Mouse (Mus musculus) neural tube, embryonic 11.5 days (tissue): Measurements from ENCODE around the gene Slc6a4. TPM values are rescaled to one million over a fixed set of nuclear protein-coding genes. Genes with fewer than 3 reads are reported as not detected.

Source experiments
- ATAC-seq: fragments of 200-750 bp; cut with Nextera tagmentation; 2 replicates; pipeline ENCODE4 v1.8.0; 2017; ENCODE audit warnings: moderate number of reproducible peaks, mild to moderate bottlenecking, moderate TSS enrichment, moderate library complexity; ENCODE audit not compliant: insufficient read depth, low FRiP score, low TSS enrichment
- DNase-seq: peaks from one replicate; pipeline ENCODE4 v3.0.0-alpha.2; 2015; ENCODE audit warnings: low spot score
- H3K27ac ChIP-seq: fragments of 300-500 bp; sonication (generic); 2 replicates; pipeline ENCODE4 v1.5.1; 2014; ENCODE audit warnings: low read depth, mild to moderate bottlenecking, low read length
- H3K27me3 ChIP-seq: fragments of 300-500 bp; sonication (generic); 2 replicates; pipeline ENCODE4 v1.6.1; 2014; ENCODE audit warnings: mild to moderate bottlenecking, low read length, mixed read lengths; ENCODE audit not compliant: control insufficient read depth, insufficient read depth
- H3K36me3 ChIP-seq: fragments of 300-500 bp; sonication (generic); 2 replicates; pipeline ENCODE4 v1.6.1; 2014; ENCODE audit warnings: mild to moderate bottlenecking, low read length, moderate library complexity, mixed read lengths; ENCODE audit not compliant: control insufficient read depth, insufficient read depth
- H3K4me1 ChIP-seq: fragments of 300-500 bp; sonication (generic); 2 replicates; pipeline ENCODE4 v1.6.1; 2014; ENCODE audit warnings: low read length, mixed read lengths; ENCODE audit not compliant: control insufficient read depth, insufficient read depth
- H3K4me2 ChIP-seq: fragments of 300-500 bp; sonication (generic); 2 replicates; pipeline ENCODE4 v1.6.1; 2014; ENCODE audit warnings: low read depth, mild to moderate bottlenecking, moderate library complexity
- H3K4me3 ChIP-seq: fragments of 300-500 bp; sonication (generic); 2 replicates; pipeline ENCODE4 v1.5.1; 2014; ENCODE audit warnings: low read depth, low read length
- H3K9ac ChIP-seq: fragments of 300-500 bp; sonication (generic); 2 replicates; pipeline ENCODE4 v1.6.1; 2014; ENCODE audit warnings: mild to moderate bottlenecking, low read length
- H3K9me3 ChIP-seq: fragments of 300-500 bp; sonication (generic); 2 replicates; pipeline ENCODE4 v1.6.1; 2016; ENCODE audit warnings: low read length; ENCODE audit not compliant: control insufficient read depth
- WGBS: fragments of 180-500 bp; shearing (Covaris S2); extraction: QIAGEN DNeasy Blood & Tissue Kit; methylation state at CpG from one replicate; pipeline ENCODE4 v1.1.7; 2014; 5-methylcytosine and 5-hydroxymethylcytosine counted together
- polyA plus RNA-seq: library from polyadenylated mRNA; unstranded; fragments of >200 nt; fragmentation: Nextera tagmentation; extraction: Ambion mirVana; gene quantifications from 2 replicates; pipeline ENCODE4 v1.2.1, GENCODE M21; 2014

Slc6a4 gene
- polyA plus RNA-seq: 0.47 and 1.5 TPM in 2 replicates

GRCm38 (mm10) chr11:76997916-76998704 is at the start of gene Slc6a4:
Slc6a4 (plus strand) TSS chr11:76998603.
- under 1% methylated on average over 51 of the region's 52 CpGs for WGBS
- Histone ChIP-seq H3K9ac (peak within 1 kb of the TSS; percentile 44), H3K4me1 (peaks cover 8% of the 10 kb centered on the region; the same call in 1 of the 2 replicates), H3K4me3 (peak within 1 kb of the TSS; percentile 39), H3K27ac (no peak within 1 kb of the TSS), H3K9me3 (no peaks in the 10 kb centered on the region), H3K27me3 (peaks cover 36% of the 10 kb centered on the region), H3K4me2 (peak within 1 kb of the TSS; percentile 81), H3K36me3 (no peaks in the 10 kb centered on the region)
- DNase-seq: peak; percentile 63
- no peak for ATAC-seq

DNA sequence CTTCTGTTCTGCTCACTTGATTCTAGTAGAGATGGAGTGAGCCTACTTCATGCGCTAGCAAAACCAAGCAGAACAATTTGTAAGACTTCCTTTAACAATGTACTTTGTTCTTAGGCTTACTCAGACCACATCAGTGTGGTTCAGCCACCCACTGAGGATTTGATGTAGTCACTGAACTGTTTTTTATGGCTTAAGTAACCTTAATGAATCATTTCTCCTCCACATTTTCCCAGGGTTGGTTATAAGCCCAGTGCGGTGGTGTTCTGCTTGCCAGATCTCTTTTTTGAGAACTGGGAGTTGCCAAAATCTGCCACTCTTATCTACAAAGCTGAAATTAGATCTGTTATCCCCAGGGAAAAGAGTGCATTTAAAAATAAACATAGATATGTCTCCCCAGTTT is 44.9 kb upstream of the Slc6a4 start:
- WGBS: 96% methylated on average over 2 of the region's 2 CpGs
- no peak for DNase-seq
- no peak overlapping the region for H3K9ac ChIP-seq
- ATAC-seq: no peak
- H3K36me3 ChIP-seq: peaks cover 10% of the 10 kb centered on the region; the same call in 1 of the 2 replicates
- H3K4me1 ChIP-seq: no peaks in the 10 kb centered on the region
- no peak overlapping the region for H3K4me2 ChIP-seq
- no peaks in the 10 kb centered on the region for H3K27me3 ChIP-seq
- H3K9me3 ChIP-seq: no peaks in the 10 kb centered on the region
- no peak overlapping the region for H3K27ac ChIP-seq
- no peak overlapping the region for H3K4me3 ChIP-seq

GRCm38 (mm10) chr11:76965703-76966102 is 32.7 kb upstream of the Slc6a4 start:
- no peak overlapping the region for H3K4me2 ChIP-seq
- H3K9me3 ChIP-seq: no peaks in the 10 kb centered on the region
- no peak for ATAC-seq
- no peak for DNase-seq
- peaks cover 6% of the 10 kb centered on the region for H3K36me3 ChIP-seq
- no peak overlapping the region for H3K4me3 ChIP-seq
- no peaks in the 10 kb centered on the region for H3K27me3 ChIP-seq
- 94% methylated on average over 3 of the region's 3 CpGs for WGBS
- no peaks in the 10 kb centered on the region for H3K4me1 ChIP-seq
- no peak overlapping the region for H3K9ac ChIP-seq
- no peak overlapping the region for H3K27ac ChIP-seq

DNA sequence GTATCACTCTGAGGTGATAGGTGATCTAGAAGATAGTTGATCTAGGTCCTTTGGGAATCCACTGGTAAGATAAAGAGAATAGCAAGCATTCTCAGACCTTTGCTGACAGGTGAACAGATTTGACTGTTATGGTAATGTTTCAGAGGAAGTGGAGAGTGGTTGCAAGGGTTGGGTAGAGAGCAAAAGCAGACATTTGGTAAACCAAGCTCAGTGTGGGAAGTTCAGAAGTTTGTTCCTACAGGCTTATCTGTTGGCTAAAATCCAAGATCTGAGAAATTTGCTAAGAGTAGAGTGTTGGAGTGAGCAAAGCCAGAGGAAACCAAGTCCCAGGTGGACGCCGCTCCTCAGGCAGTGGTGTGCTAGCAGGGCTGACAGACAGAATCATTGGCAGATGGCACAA is 28.1 kb upstream of the Slc6a4 start:
- Histone ChIP-seq H3K9ac (no peak overlapping the region), H3K4me2 (no peak overlapping the region), H3K4me1 (no peaks in the 10 kb centered on the region), H3K27ac (no peak overlapping the region), H3K27me3 (no peaks in the 10 kb centered on the region), H3K36me3 (peaks cover 9% of the 10 kb centered on the region), H3K4me3 (no peak overlapping the region), H3K9me3 (no peaks in the 10 kb centered on the region)
- ATAC-seq (no peak), DNase-seq (no peak)
- WGBS: 90% methylated on average over 2 of the region's 2 CpGs

DNA sequence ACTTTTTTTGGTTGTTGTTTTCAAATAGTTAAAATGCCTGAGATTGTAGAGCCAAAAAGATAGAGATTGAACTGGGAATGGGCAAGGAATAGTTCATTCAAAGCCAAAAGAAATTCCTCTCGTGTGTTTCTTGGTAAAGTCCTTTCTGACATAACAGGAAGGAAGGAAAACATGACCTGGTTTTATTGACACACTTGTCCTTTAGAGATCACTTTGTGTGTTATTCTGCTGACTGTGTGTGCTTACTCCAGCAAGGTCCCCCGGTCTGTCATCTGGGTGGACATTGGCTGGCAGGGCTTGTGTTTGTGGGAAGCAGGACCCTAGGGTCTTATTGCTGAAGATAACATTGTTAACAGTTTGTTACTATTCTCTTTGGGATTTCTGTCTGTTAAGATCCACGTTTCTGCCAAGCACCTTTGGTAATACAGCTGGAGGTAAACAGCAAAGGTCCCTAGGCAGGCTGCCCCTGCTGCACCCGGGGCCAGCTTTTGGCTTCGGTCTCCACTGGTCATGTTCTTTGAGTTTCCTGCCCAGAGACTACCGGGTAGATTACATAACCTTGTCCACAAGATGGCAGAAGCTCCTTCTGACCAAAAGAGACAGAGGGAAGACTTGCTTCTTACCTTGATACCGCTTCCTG is 23.6 kb upstream of the Slc6a4 start:
- Histone ChIP-seq H3K27me3 (no peaks in the 10 kb centered on the region), H3K27ac (no peak overlapping the region), H3K36me3 (peaks cover 5% of the 10 kb centered on the region), H3K4me2 (no peak overlapping the region), H3K9me3 (no peaks in the 10 kb centered on the region), H3K4me3 (no peak overlapping the region), H3K4me1 (no peaks in the 10 kb centered on the region), H3K9ac (no peak overlapping the region)
- no peak for ATAC-seq
- 89% methylated on average over 7 of the region's 7 CpGs for WGBS
- no peak for DNase-seq

DNA sequence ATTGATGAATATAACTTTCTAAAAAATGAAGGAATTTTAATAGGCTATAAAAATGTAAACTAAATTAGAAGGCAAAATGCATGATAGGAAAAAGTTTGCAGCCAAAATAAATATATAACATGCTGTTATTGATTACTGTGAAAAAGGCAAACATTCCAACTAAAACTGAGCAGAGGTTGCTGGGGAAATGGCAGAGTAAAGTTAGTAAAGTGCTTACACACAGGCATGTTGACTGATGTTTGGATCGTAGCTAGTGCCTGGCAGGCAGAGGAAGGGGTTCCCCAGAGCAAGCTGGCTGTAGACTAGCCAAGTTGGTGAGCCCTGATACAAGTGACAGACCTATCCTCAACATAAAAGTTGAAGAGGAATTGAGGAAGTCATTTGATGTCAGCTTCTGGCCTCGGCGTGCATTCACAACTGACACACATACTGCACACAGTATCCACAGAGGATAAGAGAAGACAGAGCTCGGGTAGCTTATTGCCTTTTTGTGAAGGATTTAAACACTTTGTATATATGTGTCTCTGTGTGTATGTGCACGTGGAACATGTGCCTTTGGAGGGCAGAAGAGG is 16.7 kb upstream of the Slc6a4 start:
- Histone ChIP-seq H3K27ac (no peak overlapping the region), H3K9me3 (no peaks in the 10 kb centered on the region), H3K4me2 (no peak overlapping the region), H3K27me3 (no peaks in the 10 kb centered on the region), H3K9ac (no peak overlapping the region), H3K36me3 (peaks cover 5% of the 10 kb centered on the region), H3K4me1 (no peaks in the 10 kb centered on the region), H3K4me3 (no peak overlapping the region)
- 87% methylated on average over 5 of the region's 5 CpGs for WGBS
- DNase-seq: no peak
- ATAC-seq: no peak

DNA sequence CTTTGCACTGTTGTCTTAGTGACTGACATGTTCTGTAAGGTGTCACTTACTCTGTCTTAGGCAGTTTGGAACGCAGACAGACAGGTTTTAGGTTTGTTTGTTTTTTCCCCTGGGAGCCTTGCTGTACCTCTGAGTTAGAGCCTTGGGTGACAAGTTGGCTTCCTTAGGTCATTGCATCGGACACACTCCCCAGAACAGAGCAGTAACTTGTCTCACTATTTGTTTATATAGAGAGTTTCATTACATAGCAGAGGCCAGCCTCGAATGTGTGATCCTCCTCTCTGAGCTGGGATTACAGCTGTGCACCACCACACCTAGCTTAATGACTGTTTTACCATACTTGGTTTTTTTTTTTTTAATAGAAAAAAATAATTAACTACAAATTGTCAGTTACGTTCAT is 16.0 kb upstream of the Slc6a4 start:
- ATAC-seq (no peak), DNase-seq (no peak)
- Histone ChIP-seq H3K9ac (no peak overlapping the region), H3K27ac (no peak overlapping the region), H3K4me1 (no peaks in the 10 kb centered on the region), H3K36me3 (peaks cover 8% of the 10 kb centered on the region), H3K27me3 (no peaks in the 10 kb centered on the region), H3K4me3 (no peak overlapping the region), H3K9me3 (no peaks in the 10 kb centered on the region), H3K4me2 (no peak overlapping the region)
- WGBS: 84% methylated on average over 4 of the region's 4 CpGs

GRCm38 (mm10) chr11:76983641-76984040 is 14.8 kb upstream of the Slc6a4 start:
- Histone ChIP-seq H3K4me3 (no peak overlapping the region), H3K4me2 (no peak overlapping the region), H3K27ac (no peak overlapping the region), H3K36me3 (peaks cover 9% of the 10 kb centered on the region), H3K4me1 (no peaks in the 10 kb centered on the region), H3K9me3 (no peaks in the 10 kb centered on the region), H3K27me3 (no peaks in the 10 kb centered on the region), H3K9ac (no peak overlapping the region)
- DNase-seq (no peak), ATAC-seq (no peak)
- WGBS: 85% methylated on average over 5 of the region's 5 CpGs
